Mouse (Mus musculus): ENCODE measurements around the gene Afg1l. TPM values are rescaled to one million over a fixed set of nuclear protein-coding genes. Genes with fewer than 3 reads are reported as not detected.

The Afg1l gene
- polyA plus RNA-seq, 1 experiment from 2014 or later = 5.4 TPM

DNA sequence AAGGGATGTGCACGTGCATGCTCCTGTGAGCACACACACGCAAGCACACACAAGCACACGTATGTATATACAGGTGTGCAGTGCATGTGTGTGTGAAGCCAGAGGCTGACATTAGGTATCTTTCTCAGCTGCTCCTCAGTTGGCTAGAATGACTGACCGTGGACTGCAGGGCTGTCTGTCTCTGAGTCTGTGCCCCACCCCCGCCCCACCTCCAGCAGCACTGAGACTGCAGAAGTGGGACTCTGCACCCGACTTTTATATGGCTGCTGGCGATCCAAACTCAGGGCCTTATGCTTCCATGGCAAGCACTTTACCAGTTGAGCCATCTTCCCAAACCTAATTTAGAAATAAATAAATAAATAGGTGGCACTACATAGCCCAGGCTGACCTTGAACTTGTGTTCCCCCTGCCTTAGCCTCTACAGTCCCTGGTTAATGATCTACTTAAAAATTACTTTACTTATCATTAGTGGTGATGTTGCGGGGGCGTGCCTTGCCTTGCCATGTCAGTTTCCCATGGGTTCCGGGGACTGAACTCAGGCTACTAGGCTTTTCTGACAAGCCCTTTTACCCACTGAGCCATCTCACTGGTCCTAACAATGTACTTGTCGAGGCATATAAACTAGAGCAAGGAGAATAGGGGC lies 136.4 kb downstream of the Afg1l start:
- Histone ChIP-seq H3K36me3 (no peaks in the 10 kb centered on the region), H3K4me3 (no peak overlapping the region), H3K27me3 (peaks cover 7% of the 10 kb centered on the region; the same call in 1 of the 2 replicates), H3K27ac (no peak overlapping the region), H3K4me1 (peaks cover 24% of the 10 kb centered on the region), H3K9ac (no peak overlapping the region), H3K4me2 (replicated peaks) (no peak overlapping the region), H3K9me3 (replicated peaks) (no peaks in the 10 kb centered on the region)
- 83% methylated on average over 11 of the region's 11 CpGs for WGBS
- ATAC-seq (ENCODE audit: low FRiP score) = no peak

DNA sequence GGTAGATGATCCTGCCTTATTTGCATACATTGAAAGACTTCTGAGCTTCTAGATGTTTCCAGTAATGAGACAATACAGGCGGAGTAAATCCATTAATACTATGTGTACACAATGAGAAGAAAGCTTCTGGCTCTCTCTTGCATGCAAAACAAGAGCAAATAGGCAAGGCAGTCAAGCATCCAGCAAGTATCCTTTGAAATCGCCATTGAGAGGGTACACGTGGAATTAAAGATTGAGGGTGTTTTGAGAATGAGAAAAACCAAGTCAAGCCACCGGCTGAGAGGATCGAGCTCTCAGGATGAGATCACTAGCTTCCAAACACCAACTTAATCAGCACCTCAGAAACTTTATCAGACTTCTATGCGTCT lies 138.0 kb downstream of the Afg1l start:
- peaks cover 17% of the 10 kb centered on the region for H3K4me1 ChIP-seq
- no peak overlapping the region for H3K4me3 ChIP-seq
- no peak for ATAC-seq (ENCODE audit: low FRiP score)
- H3K27ac ChIP-seq = no peak overlapping the region
- no peak overlapping the region for H3K9ac ChIP-seq
- no peaks in the 10 kb centered on the region for H3K9me3 ChIP-seq (replicated peaks)
- H3K4me2 ChIP-seq (replicated peaks) = no peak overlapping the region
- H3K27me3 ChIP-seq = peaks cover 7% of the 10 kb centered on the region; the same call in 1 of the 2 replicates
- whole genome bisulfite sequencing = 37% methylated on average over 6 of the region's 6 CpGs
- no peaks in the 10 kb centered on the region for H3K36me3 ChIP-seq

DNA sequence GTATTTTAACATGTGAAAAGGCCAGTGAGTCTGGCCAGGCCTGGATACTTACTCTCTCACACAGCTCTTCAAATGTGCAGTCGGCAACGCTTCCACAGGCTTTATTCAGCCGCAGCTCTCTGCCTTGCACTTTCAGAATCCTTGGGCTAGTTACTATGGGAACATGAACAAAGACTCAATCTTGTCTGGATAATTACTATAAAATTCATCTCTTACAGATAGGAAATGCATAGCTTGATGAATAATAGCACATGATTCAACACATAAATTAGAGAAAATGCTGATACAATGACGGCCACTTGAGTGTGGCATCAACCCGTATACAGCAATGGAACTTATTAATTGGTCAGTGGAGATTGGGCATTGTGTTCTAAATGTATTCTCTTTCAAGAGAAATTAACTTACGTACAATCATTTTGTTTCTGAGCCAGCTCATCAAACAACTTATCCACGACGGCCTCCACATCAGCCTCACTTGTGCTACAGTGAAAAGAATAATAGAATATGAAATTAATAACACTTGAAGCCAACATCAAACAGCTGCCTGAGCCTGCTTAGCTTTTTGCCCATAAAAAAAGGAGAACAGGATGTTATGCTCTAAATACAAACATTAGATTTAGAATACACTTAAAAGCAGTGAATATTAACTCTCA lies 138.5 kb downstream of the Afg1l start:
- peaks cover 17% of the 10 kb centered on the region for H3K4me1 ChIP-seq
- no peaks in the 10 kb centered on the region for H3K36me3 ChIP-seq
- H3K27me3 ChIP-seq = peaks cover 7% of the 10 kb centered on the region; the same call in 1 of the 2 replicates
- no peaks in the 10 kb centered on the region for H3K9me3 ChIP-seq (replicated peaks)
- ATAC-seq (ENCODE audit: low FRiP score) = peak; percentile 48; the same call in 1 of the 2 replicates
- no peak overlapping the region for H3K27ac ChIP-seq
- no peak overlapping the region for H3K4me2 ChIP-seq (replicated peaks)
- 27% methylated on average over 8 of the region's 8 CpGs for WGBS
- no peak overlapping the region for H3K4me3 ChIP-seq
- no peak overlapping the region for H3K9ac ChIP-seq

DNA sequence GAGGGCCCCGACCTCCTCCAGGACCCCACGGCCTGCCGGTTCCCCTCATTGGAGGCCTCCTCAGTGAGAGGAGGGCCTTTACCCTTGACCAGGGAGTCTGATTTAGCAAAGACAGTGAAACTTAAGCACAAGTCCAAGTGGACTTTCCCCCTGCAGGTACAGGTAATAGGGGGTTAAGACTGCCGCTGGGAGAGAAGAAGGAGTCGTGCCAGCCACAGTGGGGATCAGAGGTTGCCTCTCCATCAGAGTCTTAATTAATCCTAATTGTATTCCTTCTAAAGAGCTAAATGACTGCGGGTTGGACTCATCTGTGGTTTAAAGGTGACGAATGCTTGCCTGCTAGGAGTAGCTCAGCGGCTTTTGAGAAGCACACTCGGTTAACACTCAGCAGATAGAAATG lies 139.9 kb downstream of the Afg1l start:
- ATAC-seq (ENCODE audit: low FRiP score) = no peak
- H3K4me2 ChIP-seq (replicated peaks) = no peak overlapping the region
- no peak overlapping the region for H3K9ac ChIP-seq
- H3K27me3 ChIP-seq = peaks cover 7% of the 10 kb centered on the region; the same call in 1 of the 2 replicates
- no peaks in the 10 kb centered on the region for H3K36me3 ChIP-seq
- H3K4me3 ChIP-seq = no peak overlapping the region
- peaks cover 17% of the 10 kb centered on the region for H3K4me1 ChIP-seq
- H3K27ac ChIP-seq = no peak overlapping the region
- no peaks in the 10 kb centered on the region for H3K9me3 ChIP-seq (replicated peaks)
- WGBS = 66% methylated on average over 9 of the region's 9 CpGs

DNA sequence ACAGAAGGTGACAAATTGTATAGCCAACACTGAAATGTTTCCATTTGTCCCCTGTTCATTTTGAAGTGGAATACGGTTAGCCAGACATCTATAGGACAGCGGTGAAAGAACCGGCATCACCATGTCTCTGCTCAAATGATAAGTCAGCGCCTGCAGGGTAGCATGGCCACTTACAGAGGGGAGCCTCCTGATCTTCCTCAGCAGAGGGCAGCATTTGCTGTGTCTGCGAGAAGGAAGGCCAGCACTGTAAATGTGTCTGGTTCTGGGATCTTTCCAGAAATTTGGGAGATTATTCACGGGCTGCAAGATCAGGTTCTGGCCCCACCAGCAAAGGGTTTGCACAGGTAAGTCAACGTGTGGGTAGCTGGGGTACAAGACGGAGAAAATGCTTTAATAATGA lies 150.8 kb downstream of the Afg1l start:
- WGBS = 68% methylated on average over 8 of the region's 8 CpGs
- Histone ChIP-seq H3K4me2 (replicated peaks) (no peak overlapping the region), H3K27me3 (no peaks in the 10 kb centered on the region), H3K9me3 (replicated peaks) (no peaks in the 10 kb centered on the region), H3K27ac (no peak overlapping the region), H3K4me1 (no peaks in the 10 kb centered on the region), H3K9ac (no peak overlapping the region), H3K36me3 (no peaks in the 10 kb centered on the region), H3K4me3 (no peak overlapping the region)
- ATAC-seq (ENCODE audit: low FRiP score) = no peak

DNA sequence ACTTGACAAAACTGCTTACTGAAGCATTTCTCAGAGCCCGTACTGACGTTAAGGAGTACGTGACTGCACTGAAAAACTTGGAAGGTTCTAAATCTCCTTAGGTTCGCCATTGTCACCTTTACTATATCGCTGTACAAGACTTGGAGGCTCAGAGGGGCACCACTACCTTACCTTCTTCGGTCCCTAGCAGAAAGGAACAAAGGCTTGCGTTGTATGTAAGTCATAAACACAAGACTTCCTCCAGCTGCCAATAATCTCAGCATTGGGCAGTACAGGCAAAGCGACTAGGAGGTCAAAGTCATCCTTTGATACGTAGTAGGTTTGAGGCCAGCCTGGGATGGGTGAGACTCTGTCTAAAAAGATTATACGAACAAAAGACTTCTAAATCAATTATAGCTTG lies 153.1 kb downstream of the Afg1l start:
- Histone ChIP-seq H3K27me3 (no peaks in the 10 kb centered on the region), H3K36me3 (no peaks in the 10 kb centered on the region), H3K9ac (no peak overlapping the region), H3K4me2 (replicated peaks) (no peak overlapping the region), H3K4me1 (no peaks in the 10 kb centered on the region), H3K4me3 (no peak overlapping the region), H3K9me3 (replicated peaks) (no peaks in the 10 kb centered on the region), H3K27ac (no peak overlapping the region)
- ATAC-seq (ENCODE audit: low FRiP score) = no peak
- 85% methylated on average over 10 of the region's 10 CpGs for WGBS

DNA sequence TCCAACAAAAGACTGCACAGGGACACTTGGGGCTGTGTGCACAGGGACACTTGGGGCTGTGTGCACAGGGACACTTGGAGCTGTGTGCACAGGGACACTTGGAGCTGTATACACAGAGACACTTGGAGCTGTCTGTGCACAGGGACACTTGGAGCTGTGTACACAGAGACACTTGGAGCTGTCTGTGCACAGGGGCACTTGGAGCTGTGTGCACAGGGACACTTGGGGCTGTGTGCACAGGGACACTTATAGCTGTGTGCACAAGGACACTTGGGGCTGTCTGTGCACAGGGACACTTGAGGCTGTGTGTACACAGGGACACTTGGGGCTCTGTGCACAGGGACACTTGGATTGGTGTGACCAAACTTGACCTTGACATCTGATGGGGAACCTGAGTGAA lies 154.4 kb downstream of the Afg1l start:
- no peaks in the 10 kb centered on the region for H3K9me3 ChIP-seq (replicated peaks)
- no peak overlapping the region for H3K27ac ChIP-seq
- no peaks in the 10 kb centered on the region for H3K36me3 ChIP-seq
- H3K4me2 ChIP-seq (replicated peaks) = no peak overlapping the region
- no peak overlapping the region for H3K9ac ChIP-seq
- no peaks in the 10 kb centered on the region for H3K27me3 ChIP-seq
- no peaks in the 10 kb centered on the region for H3K4me1 ChIP-seq
- no peak for ATAC-seq (ENCODE audit: low FRiP score)
- no peak overlapping the region for H3K4me3 ChIP-seq

DNA sequence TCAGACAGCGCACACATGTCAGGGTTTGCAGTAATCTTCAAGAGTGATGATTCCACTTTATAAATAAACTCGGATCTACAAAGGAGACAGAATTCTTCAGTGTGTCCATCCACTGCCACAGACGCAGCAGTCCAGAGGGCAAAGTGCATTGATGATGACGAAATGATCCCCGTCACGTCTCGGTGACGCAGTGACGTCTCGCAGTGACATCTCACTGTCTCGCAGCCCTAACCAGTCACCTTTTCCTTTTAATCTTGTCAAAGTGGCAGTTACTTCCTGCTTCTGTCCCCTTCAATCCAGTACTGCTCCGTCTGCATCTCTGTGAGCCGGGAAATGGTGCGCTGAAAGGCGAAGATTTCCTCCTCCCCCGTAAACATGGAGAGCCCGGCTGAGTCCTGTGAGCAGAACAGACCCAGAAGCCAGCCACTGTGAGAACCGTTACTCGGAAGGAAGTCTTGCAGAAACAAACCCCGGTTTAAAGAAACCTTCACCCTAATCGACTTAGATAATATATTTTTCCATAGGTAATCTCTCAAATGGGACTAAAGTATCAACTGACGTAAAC lies 165.1 kb downstream of the Afg1l start:
- Histone ChIP-seq H3K27me3 (peaks cover 20% of the 10 kb centered on the region), H3K4me3 (no peak overlapping the region), H3K36me3 (no peaks in the 10 kb centered on the region), H3K27ac (no peak overlapping the region), H3K9me3 (replicated peaks) (no peaks in the 10 kb centered on the region), H3K4me2 (replicated peaks) (no peak overlapping the region), H3K9ac (no peak overlapping the region), H3K4me1 (peaks cover 3% of the 10 kb centered on the region; the same call in 1 of the 2 replicates)
- 85% methylated on average over 22 of the region's 22 CpGs for WGBS
- no peak for ATAC-seq (ENCODE audit: low FRiP score)

DNA sequence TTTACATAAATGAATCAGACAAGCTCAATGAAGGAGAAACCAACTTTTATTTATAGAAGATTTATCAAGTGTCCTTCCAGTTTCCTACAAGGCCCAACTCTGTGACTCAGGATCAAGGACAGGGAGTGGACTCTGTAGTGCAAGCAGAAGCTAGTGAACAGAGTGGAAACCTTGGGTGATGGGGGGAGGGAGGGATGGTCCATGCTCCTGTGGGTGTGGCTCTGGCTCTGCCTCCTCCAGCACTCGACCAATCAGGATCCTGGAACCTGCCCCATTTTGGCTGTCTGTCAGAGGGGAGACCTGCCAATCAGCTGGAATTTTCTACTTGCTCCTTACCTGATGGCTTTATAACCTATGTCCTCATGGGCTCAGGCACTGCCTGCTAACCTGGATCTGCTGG lies 165.8 kb downstream of the Afg1l start:
- Histone ChIP-seq H3K4me3 (no peak overlapping the region), H3K36me3 (no peaks in the 10 kb centered on the region), H3K4me2 (replicated peaks) (no peak overlapping the region), H3K9ac (no peak overlapping the region), H3K9me3 (replicated peaks) (no peaks in the 10 kb centered on the region), H3K27ac (no peak overlapping the region), H3K4me1 (peaks cover 4% of the 10 kb centered on the region; the same call in 1 of the 2 replicates), H3K27me3 (peaks cover 23% of the 10 kb centered on the region)
- ATAC-seq (ENCODE audit: low FRiP score) = no peak
- WGBS = 75% methylated on average over 1 of the region's 1 CpGs

DNA sequence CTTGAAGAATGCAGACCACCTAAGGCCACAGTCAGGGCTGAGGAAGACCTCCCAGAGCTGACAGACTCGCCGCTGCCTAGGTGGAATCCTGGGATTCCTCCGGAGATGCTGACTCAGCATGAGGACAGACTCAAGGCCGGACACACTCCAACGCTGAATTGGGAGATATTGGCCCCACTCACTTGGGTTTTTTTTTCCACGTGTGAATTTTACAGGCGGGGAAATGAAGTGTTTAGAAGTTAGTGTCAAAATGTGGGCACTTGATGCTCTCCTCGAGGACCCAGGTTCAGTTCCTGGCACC lies 169.7 kb downstream of the Afg1l start:
- Histone ChIP-seq H3K4me1 (peaks cover 4% of the 10 kb centered on the region; the same call in 1 of the 2 replicates), H3K4me2 (replicated peaks) (peak overlapping the region; percentile 46), H3K9ac (no peak overlapping the region), H3K4me3 (peak overlapping the region; percentile 6; the same call in 1 of the 2 replicates), H3K9me3 (replicated peaks) (no peaks in the 10 kb centered on the region), H3K27ac (no peak overlapping the region), H3K36me3 (no peaks in the 10 kb centered on the region), H3K27me3 (peaks cover 30% of the 10 kb centered on the region)
- WGBS = 28% methylated on average over 8 of the region's 8 CpGs
- no peak for ATAC-seq (ENCODE audit: low FRiP score)

DNA sequence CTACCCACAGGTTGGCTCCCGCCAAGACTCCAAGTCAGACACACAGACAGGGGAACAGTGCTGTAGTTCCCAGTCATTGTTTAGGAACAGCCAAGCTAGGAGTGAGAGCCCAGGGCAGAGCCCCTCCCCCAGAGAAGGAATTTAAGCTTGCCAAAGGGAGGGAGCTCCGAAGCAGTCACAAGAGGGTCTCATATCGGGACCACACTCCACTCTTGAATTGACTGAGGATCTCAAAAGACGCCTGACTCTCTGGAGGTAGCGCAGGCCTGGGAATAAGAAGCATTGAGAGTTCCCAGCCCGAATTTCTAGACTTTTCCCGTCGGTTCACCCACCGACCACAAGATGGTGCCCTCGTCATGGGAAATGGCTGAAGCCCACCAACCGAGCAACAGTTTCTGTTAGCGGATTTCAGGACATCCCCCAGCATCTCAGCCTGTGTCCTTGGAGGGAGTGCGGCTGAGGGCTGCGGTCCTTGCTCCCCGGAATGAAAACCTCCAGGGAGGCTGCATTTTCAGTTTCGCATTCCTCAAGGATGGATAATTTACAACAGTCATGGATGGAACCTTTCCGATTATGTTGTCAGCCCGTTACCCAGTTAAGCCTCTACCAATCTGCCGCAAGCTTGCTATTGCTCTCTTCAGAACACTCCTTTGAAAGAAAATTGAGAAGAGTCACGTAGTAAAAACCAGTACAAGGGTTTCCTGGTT lies 170.2 kb downstream of the Afg1l start:
- 7% methylated on average over 20 of the region's 20 CpGs for WGBS
- Histone ChIP-seq H3K4me2 (replicated peaks) (peak overlapping the region; percentile 46), H3K36me3 (no peaks in the 10 kb centered on the region), H3K27ac (no peak overlapping the region), H3K4me3 (peak overlapping the region; percentile 6; the same call in 1 of the 2 replicates), H3K4me1 (peaks cover 4% of the 10 kb centered on the region; the same call in 1 of the 2 replicates), H3K27me3 (peaks cover 30% of the 10 kb centered on the region), H3K9me3 (replicated peaks) (no peaks in the 10 kb centered on the region), H3K9ac (no peak overlapping the region)
- ATAC-seq (ENCODE audit: low FRiP score) = peak; percentile 78

DNA sequence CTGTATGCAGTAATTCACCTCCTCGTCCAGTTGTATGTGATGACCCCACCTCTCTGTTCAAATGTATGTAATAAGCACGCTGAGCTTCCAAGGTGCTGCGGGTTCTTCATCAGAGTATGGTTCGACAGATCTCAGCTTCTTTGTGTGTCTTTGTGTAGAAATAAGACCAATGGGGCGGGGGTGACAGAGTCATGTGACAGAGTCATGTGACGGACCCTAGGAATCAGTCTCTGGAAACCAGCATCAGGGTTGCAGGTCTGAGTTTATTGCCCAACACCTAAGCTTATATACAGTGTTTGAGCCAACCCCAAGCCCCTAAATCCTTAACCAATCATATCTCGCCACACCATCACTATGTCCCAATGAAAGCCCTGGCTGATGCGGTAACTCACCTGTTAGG lies 171.9 kb downstream of the Afg1l start:
- Histone ChIP-seq H3K9me3 (replicated peaks) (no peaks in the 10 kb centered on the region), H3K4me1 (peaks cover 4% of the 10 kb centered on the region; the same call in 1 of the 2 replicates), H3K27ac (no peak overlapping the region), H3K4me3 (no peak overlapping the region), H3K36me3 (no peaks in the 10 kb centered on the region), H3K27me3 (peaks cover 30% of the 10 kb centered on the region), H3K4me2 (replicated peaks) (no peak overlapping the region), H3K9ac (no peak overlapping the region)
- WGBS = 89% methylated on average over 8 of the region's 8 CpGs
- ATAC-seq (ENCODE audit: low FRiP score) = no peak
